Mouse (Mus musculus) lung, postnatal 25 days (tissue): ENCODE measurements around the gene Gng4.

Experiments used
- DNase-seq: peaks from one replicate; pipeline ENCODE4 v3.0.0; 2022; ENCODE audit warnings: low spot score

The Gng4 gene

DNA sequence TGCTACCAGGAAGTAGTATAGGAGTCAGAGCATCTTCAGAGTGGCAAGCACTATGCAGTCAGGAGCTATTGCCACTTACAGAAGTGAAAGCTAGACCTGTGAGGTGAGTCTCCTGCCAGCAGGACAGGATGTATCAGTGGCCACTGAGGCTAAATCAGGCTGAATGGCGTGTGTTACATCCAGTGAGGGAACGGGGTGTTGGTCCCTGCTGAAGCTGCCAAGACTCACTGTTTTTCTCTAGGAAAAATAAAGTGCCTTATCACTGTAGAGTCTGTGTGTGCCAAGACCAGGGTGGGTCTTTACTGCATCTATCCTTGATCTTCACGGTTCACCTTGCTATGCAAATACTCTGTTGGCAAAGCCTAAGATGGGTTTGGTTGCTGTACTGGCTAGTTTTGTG lies 34.8 kb downstream of the Gng4 start:
- DNase-seq = no peak

GRCm38 (mm10) chr13:13820234-13821123 lies 36.6 kb downstream of the Gng4 start:
- DNase-seq = no peak

- no peak for DNase-seq
These were observed 41.1 kb downstream of the Gng4 start for GRCm38 (mm10) chr13:13824946-13825345.

- no peak for DNase-seq
These were observed 42.7 kb downstream of the Gng4 start for GRCm38 (mm10) chr13:13826533-13826932.

- peak; percentile 21 for DNase-seq
These were observed 44.3 kb downstream of the Gng4 start for GRCm38 (mm10) chr13:13828125-13828524.

- no peak for DNase-seq
These were observed 46.7 kb downstream of the Gng4 start for GRCm38 (mm10) chr13:13830469-13831074.

GRCm38 (mm10) chr13:13835180-13835579 lies 51.3 kb downstream of the Gng4 start:
- DNase-seq = no peak

- DNase-seq = no peak
These were observed 61.2 kb downstream of the Gng4 start for GRCm38 (mm10) chr13:13845021-13845420.

- DNase-seq = no peak
These were observed 63.3 kb downstream of the Gng4 start for GRCm38 (mm10) chr13:13847075-13847599.

- DNase-seq = no peak
These were observed 73.3 kb downstream of the Gng4 start for GRCm38 (mm10) chr13:13857190-13857589.

- DNase-seq = no peak
These were observed 78.5 kb downstream of the Gng4 start for GRCm38 (mm10) chr13:13862346-13862745.

DNA sequence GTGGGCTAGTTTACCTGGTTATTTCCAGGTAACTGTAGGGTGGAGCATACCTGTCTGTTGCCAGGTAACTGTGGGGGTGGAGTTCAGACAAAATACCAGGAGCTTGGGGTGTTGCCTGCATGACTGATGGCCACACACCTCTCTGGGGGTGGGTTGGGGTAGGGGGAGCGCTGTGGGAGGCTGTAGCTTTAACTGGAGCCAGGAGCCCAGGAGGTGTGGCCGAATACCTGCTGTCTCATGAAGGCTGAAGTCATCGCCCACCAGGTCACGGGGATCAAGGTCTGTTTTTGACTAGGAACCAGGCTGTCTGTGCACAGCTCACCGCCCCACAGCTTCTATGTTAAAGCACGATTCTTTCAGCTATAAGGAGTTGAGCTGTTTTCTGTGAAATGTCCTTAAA lies 79.1 kb downstream of the Gng4 start:
- no peak for DNase-seq

GRCm38 (mm10) chr13:13866339-13866738 lies 82.5 kb downstream of the Gng4 start:
- no peak for DNase-seq

DNA sequence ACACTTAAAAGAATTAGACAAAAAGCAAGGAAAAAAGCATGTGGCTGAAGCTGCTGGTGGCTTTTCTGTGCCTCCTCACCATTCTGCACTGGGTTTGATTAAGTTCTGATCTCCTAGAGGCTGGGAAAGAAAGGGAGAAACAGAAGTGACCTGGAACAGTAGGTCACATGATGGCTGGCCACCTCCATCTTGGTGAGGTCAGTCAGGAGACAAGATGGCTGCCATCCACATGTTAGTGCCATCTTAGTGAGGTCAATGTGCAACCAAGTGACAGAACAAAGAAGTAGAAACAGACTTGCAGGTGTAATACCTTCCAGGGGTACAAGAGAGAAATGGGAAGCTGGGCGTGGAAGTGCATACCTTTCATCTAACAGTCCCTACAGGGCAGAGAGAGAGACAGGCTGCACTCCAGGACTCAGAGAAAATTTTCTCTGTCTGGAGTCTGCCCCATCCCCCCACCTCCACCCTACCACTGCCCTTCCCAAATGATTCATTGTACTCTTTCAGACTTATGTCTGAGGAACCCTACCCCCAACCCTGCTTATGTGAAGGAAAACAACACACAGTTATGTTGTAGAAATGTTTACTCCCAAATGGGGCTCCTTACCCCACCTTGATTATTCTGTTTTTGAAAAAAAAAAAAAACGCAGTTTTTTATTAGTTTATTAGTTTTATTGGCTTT lies 83.4 kb downstream of the Gng4 start:
- no peak for DNase-seq

DNA sequence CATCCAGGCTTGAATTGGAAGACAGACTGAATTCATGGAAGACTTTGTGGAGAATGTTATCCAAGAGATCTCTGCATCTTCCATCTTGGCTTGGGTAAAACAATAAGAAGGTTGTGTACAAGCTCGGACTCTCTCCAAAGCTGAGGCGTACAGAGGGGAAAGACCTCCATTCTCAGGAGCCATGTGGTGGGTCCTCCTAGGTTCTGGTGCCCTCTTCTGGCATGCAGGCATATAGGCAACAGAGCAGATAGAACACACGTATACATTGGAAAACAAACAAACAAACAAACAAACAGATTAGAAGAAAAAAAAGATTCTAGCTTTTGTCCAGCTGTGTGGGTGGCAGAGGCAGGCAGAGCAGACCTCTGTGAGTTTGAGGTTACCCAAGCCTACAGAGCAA lies 84.1 kb downstream of the Gng4 start:
- no peak for DNase-seq
